Mouse (Mus musculus) liver, embryonic 18 days (tissue): ENCODE results near the gene Nphs2. TPM values are rescaled to one million over a fixed set of nuclear protein-coding genes. Genes with fewer than 3 reads are reported as not detected.

Source experiments
- polyA plus RNA-seq: library from polyadenylated mRNA; depleted of rRNA; stranded (reverse); fragments of >200 nt; gene quantifications from 2 replicates; pipeline ENCODE4 v1.2.3, GENCODE M21; 2012; rRNA removed

The Nphs2 gene
- not detected in 2 replicates for polyA plus RNA-seq

GRCm38 (mm10) chr1:156310630-156311029, at the start of gene Nphs2:
Gene Nphs2 (plus strand): TSS chr1:156310727.

GRCm38 (mm10) chr1:156302911-156303749, 7.4 kb upstream of the Nphs2 start, which contains the start of gene Tdrd5:
Gene Tdrd5 (minus strand): TSS chr1:156303664.

GRCm38 (mm10) chr1:156365740-156366139, 55.2 kb downstream of the Nphs2 start, which contains the start of gene Gm2000:
Gene Gm2000 (plus strand): TSS chr1:156366040.

Other genes with a start within 250 kb of the Nphs2 start
- 0.06 and 0.08 TPM in 2 replicates for gene Fam163a, start 105.7 kb upstream of the Nphs2 start, polyA plus RNA-seq
- 0.04 and 0.06 TPM in 2 replicates for gene Tdrd5, start 7.1 kb upstream of the Nphs2 start, polyA plus RNA-seq
- gene Gm2000, start 55.3 kb downstream of the Nphs2 start, polyA plus RNA-seq = 80.8 and 183 TPM in 2 replicates
- gene Axdnd1, start 110.4 kb downstream of the Nphs2 start, polyA plus RNA-seq = 0.08 and 0.16 TPM in 2 replicates
- gene Soat1, start 163.6 kb downstream of the Nphs2 start, polyA plus RNA-seq = 31.7 and 34.0 TPM in 2 replicates
- gene Gm10031, start 213.3 kb downstream of the Nphs2 start, polyA plus RNA-seq = 1.6 and 2.3 TPM in 2 replicates
- gene Abl2, start 248.1 kb downstream of the Nphs2 start, polyA plus RNA-seq = 1.6 and 2.1 TPM in 2 replicates